Mouse (Mus musculus) neural tube, embryonic 11.5 days (tissue): ENCODE measurements around the gene Cracr2a. TPM values are rescaled to one million over a fixed set of nuclear protein-coding genes. Genes with fewer than 3 reads are reported as not detected.
"Not testable (repeated sequence)": the region's sequence is repeated elsewhere in the genome, so short reads cannot be mapped to it uniquely, and the experiment has no call there.

Experiments used
- ATAC-seq: fragments of 200-750 bp; cut with Nextera tagmentation; 2 replicates; pipeline ENCODE4 v1.8.0; 2017; ENCODE audit warnings: moderate number of reproducible peaks, mild to moderate bottlenecking, moderate TSS enrichment, moderate library complexity; ENCODE audit not compliant: insufficient read depth, low FRiP score, low TSS enrichment
- DNase-seq: peaks from one replicate; pipeline ENCODE4 v3.0.0-alpha.2; 2015; ENCODE audit warnings: low spot score
- H3K27ac ChIP-seq: fragments of 300-500 bp; sonication (generic); 2 replicates; pipeline ENCODE4 v1.5.1; 2014; ENCODE audit warnings: low read depth, mild to moderate bottlenecking, low read length
- H3K27me3 ChIP-seq: fragments of 300-500 bp; sonication (generic); 2 replicates; pipeline ENCODE4 v1.6.1; 2014; ENCODE audit warnings: mild to moderate bottlenecking, low read length, mixed read lengths; ENCODE audit not compliant: control insufficient read depth, insufficient read depth
- H3K36me3 ChIP-seq: fragments of 300-500 bp; sonication (generic); 2 replicates; pipeline ENCODE4 v1.6.1; 2014; ENCODE audit warnings: mild to moderate bottlenecking, low read length, moderate library complexity, mixed read lengths; ENCODE audit not compliant: control insufficient read depth, insufficient read depth
- H3K4me1 ChIP-seq: fragments of 300-500 bp; sonication (generic); 2 replicates; pipeline ENCODE4 v1.6.1; 2014; ENCODE audit warnings: low read length, mixed read lengths; ENCODE audit not compliant: control insufficient read depth, insufficient read depth
- H3K4me2 ChIP-seq: fragments of 300-500 bp; sonication (generic); 2 replicates; pipeline ENCODE4 v1.6.1; 2014; ENCODE audit warnings: low read depth, mild to moderate bottlenecking, moderate library complexity
- H3K4me3 ChIP-seq: fragments of 300-500 bp; sonication (generic); 2 replicates; pipeline ENCODE4 v1.5.1; 2014; ENCODE audit warnings: low read depth, low read length
- H3K9ac ChIP-seq: fragments of 300-500 bp; sonication (generic); 2 replicates; pipeline ENCODE4 v1.6.1; 2014; ENCODE audit warnings: mild to moderate bottlenecking, low read length
- H3K9me3 ChIP-seq: fragments of 300-500 bp; sonication (generic); 2 replicates; pipeline ENCODE4 v1.6.1; 2016; ENCODE audit warnings: low read length; ENCODE audit not compliant: control insufficient read depth
- WGBS: fragments of 180-500 bp; shearing (Covaris S2); extraction: QIAGEN DNeasy Blood & Tissue Kit; methylation state at CpG from one replicate; pipeline ENCODE4 v1.1.7; 2014; 5-methylcytosine and 5-hydroxymethylcytosine counted together
- polyA plus RNA-seq: library from polyadenylated mRNA; unstranded; fragments of >200 nt; fragmentation: Nextera tagmentation; extraction: Ambion mirVana; gene quantifications from 2 replicates; pipeline ENCODE4 v1.2.1, GENCODE M21; 2014

Cracr2a gene
- polyA plus RNA-seq: 0.58 and 0.66 TPM in 2 replicates

- peak within 1 kb of the TSS; percentile 60 for H3K9ac ChIP-seq
- H3K27ac ChIP-seq: no peak within 1 kb of the TSS
- H3K4me3 ChIP-seq: peak within 1 kb of the TSS; percentile 41
- peak within 1 kb of the TSS; percentile 87 for H3K4me2 ChIP-seq
- H3K4me1 ChIP-seq: peaks cover 5% of the 10 kb centered on the region; the same call in 1 of the 2 replicates
- ATAC-seq (peak; percentile 94), DNase-seq (peak; percentile 87)
- 0% methylated on average over 21 of the region's 22 CpGs for WGBS
- H3K9me3 ChIP-seq: no peaks in the 10 kb centered on the region
- H3K27me3 ChIP-seq: no peaks in the 10 kb centered on the region
- H3K36me3 ChIP-seq: no peaks in the 10 kb centered on the region
Measured at GRCm38 (mm10) chr6:127561231-127562020, at the start of gene Cracr2a. Gene Cracr2a (plus strand): TSS chr6:127561338.

- not testable (repeated sequence) for H3K9me3 ChIP-seq, H3K27ac ChIP-seq, ATAC-seq, H3K27me3 ChIP-seq, H3K9ac ChIP-seq, H3K4me2 ChIP-seq, H3K4me3 ChIP-seq, H3K36me3 ChIP-seq, H3K4me1 ChIP-seq, DNase-seq
- WGBS: 94% methylated on average over 6 of the region's 12 CpGs
Measured at GRCm38 (mm10) chr6:127513776-127514175, 47.4 kb upstream of the Cracr2a start.

- ATAC-seq (no peak), DNase-seq (no peak)
- Histone ChIP-seq H3K27ac (no peak overlapping the region), H3K36me3 (no peaks in the 10 kb centered on the region), H3K4me3 (no peak overlapping the region), H3K4me1 (no peaks in the 10 kb centered on the region), H3K27me3 (no peaks in the 10 kb centered on the region), H3K4me2 (no peak overlapping the region), H3K9me3 (no peaks in the 10 kb centered on the region), H3K9ac (no peak overlapping the region)
- WGBS: 80% methylated on average over 8 of the region's 8 CpGs
Measured at GRCm38 (mm10) chr6:127521176-127521575, 40.0 kb upstream of the Cracr2a start.

GRCm38 (mm10) chr6:127522326-127522725 is 38.8 kb upstream of the Cracr2a start:
- Histone ChIP-seq H3K4me2 (no peak overlapping the region), H3K27me3 (no peaks in the 10 kb centered on the region), H3K4me3 (no peak overlapping the region), H3K9me3 (no peaks in the 10 kb centered on the region), H3K9ac (no peak overlapping the region), H3K4me1 (no peaks in the 10 kb centered on the region), H3K27ac (no peak overlapping the region), H3K36me3 (no peaks in the 10 kb centered on the region)
- ATAC-seq (no peak), DNase-seq (no peak)
- WGBS: 74% methylated on average over 9 of the region's 9 CpGs

GRCm38 (mm10) chr6:127524442-127524841 is 36.7 kb upstream of the Cracr2a start:
- Histone ChIP-seq H3K27ac (no peak overlapping the region), H3K4me3 (no peak overlapping the region), H3K36me3 (no peaks in the 10 kb centered on the region), H3K4me2 (no peak overlapping the region), H3K9me3 (no peaks in the 10 kb centered on the region), H3K27me3 (no peaks in the 10 kb centered on the region), H3K9ac (no peak overlapping the region), H3K4me1 (no peaks in the 10 kb centered on the region)
- peak; percentile 70 for DNase-seq
- no peak for ATAC-seq
- 39% methylated on average over 8 of the region's 8 CpGs for WGBS

- Histone ChIP-seq H3K9me3 (no peaks in the 10 kb centered on the region), H3K27ac (no peak overlapping the region), H3K27me3 (no peaks in the 10 kb centered on the region), H3K4me2 (no peak overlapping the region), H3K36me3 (no peaks in the 10 kb centered on the region), H3K4me3 (no peak overlapping the region), H3K4me1 (no peaks in the 10 kb centered on the region), H3K9ac (no peak overlapping the region)
- no peak for ATAC-seq
- 88% methylated on average over 7 of the region's 7 CpGs for WGBS
- DNase-seq: no peak
Measured at GRCm38 (mm10) chr6:127528625-127529024, 32.5 kb upstream of the Cracr2a start.

GRCm38 (mm10) chr6:127529451-127529850 is 31.7 kb upstream of the Cracr2a start:
- no peaks in the 10 kb centered on the region for H3K9me3 ChIP-seq
- ATAC-seq (no peak), DNase-seq (no peak)
- H3K4me1 ChIP-seq: no peaks in the 10 kb centered on the region
- H3K27ac ChIP-seq: no peak overlapping the region
- H3K36me3 ChIP-seq: no peaks in the 10 kb centered on the region
- no peak overlapping the region for H3K9ac ChIP-seq
- H3K27me3 ChIP-seq: no peaks in the 10 kb centered on the region
- H3K4me3 ChIP-seq: no peak overlapping the region
- 76% methylated on average over 2 of the region's 2 CpGs for WGBS
- no peak overlapping the region for H3K4me2 ChIP-seq

GRCm38 (mm10) chr6:127530206-127530605 is 30.9 kb upstream of the Cracr2a start:
- Histone ChIP-seq H3K4me1 (no peaks in the 10 kb centered on the region), H3K4me2 (no peak overlapping the region), H3K36me3 (no peaks in the 10 kb centered on the region), H3K27me3 (no peaks in the 10 kb centered on the region), H3K9me3 (no peaks in the 10 kb centered on the region), H3K4me3 (no peak overlapping the region), H3K27ac (no peak overlapping the region), H3K9ac (no peak overlapping the region)
- ATAC-seq: no peak
- DNase-seq: no peak
- 71% methylated on average over 3 of the region's 3 CpGs for WGBS
